Mouse (Mus musculus) bone marrow macrophage, adult 2 months (primary cell): ENCODE data around the gene Ptprk.

Experiments used
- CTCF ChIP-seq: IDR thresholded peaks from 2 replicates; pipeline ENCODE4 v1.5.1; 2012; ENCODE audit warnings: low read depth, mild to moderate bottlenecking, low read length, moderate library complexity
- POLR2A ChIP-seq: IDR thresholded peaks from 2 replicates; pipeline ENCODE4 v1.6.1; 2012; ENCODE audit warnings: mild to moderate bottlenecking, low read depth, low read length, borderline replicate concordance

DNA sequence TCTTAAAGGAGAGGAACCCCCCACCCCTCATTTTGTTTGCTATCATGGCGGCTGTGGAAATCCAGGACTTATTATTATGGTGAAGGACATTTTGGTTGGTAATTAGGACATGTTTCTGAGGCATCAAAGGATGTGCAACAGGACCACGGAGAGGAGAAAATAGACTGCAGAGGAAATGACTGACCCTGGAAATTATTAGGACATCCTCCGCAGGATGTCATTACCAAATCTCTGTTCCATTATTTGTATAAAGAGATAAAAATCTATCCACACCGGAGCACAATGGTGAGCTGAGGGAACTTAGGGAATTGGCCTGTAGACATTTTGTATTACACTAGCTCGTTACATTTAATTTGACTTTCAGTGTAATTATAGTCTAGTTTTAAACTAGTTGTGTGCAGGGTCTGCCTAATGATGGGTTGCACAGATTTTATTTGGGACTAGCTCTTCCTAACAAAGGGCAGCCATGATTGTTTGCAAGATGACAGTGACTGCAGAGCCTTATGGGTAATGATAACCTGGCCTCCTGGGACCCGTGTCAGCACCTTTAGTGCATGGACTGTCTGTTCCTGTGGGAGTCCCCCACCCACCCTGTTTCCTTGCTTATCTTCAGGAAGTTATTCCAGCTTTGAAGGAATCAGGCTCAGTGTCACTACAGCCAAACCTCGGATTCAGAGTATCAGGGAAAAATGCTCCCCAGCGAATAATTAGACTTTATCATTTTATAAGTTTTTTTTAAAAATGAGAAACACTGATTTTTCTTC is 38.4 kb downstream of the Ptprk start:
- no peak for TF ChIP-seq POLR2A
- TF ChIP-seq CTCF, result no peak
